Mouse (Mus musculus) myocyte (in vitro differentiated cells): ENCODE measurements around the gene Asl. TPM values are rescaled to one million over a fixed set of nuclear protein-coding genes. Genes with fewer than 3 reads are reported as not detected.

Experiments
- H3K27me3 ChIP-seq: one replicate; pipeline ENCODE4 v1.6.1; 2011; ENCODE audit not compliant: control insufficient read depth, insufficient read depth, insufficient read length
- H3K36me3 ChIP-seq: one replicate; pipeline ENCODE4 v1.6.1; 2011; ENCODE audit not compliant: control insufficient read depth, insufficient read depth
- H3K4me2 ChIP-seq: one replicate; pipeline ENCODE4 v1.6.1; 2011; ENCODE audit warnings: low read depth, control low read depth
- H3K4me3 ChIP-seq: one replicate; pipeline ENCODE4 v1.5.1; 2011; ENCODE audit warnings: mild to moderate bottlenecking, control low read depth, moderate library complexity
- H3K79me2 ChIP-seq: one replicate; pipeline ENCODE4 v1.6.1; 2011; ENCODE audit not compliant: control insufficient read depth, insufficient read depth
- H3ac ChIP-seq: one replicate; pipeline ENCODE4 v1.6.1; 2011; ENCODE audit not compliant: control insufficient read depth, insufficient read length
- CEBPB ChIP-seq: IDR thresholded peaks from 2 replicates; pipeline ENCODE4 v1.6.1; 2011; ENCODE audit warnings: mild to moderate bottlenecking, moderate library complexity; ENCODE audit not compliant: poor library complexity, insufficient read depth, severe bottlenecking
- E2F4 ChIP-seq: IDR thresholded peaks from one replicate; pipeline ENCODE4 v1.6.1; 2011; ENCODE audit warnings: mild to moderate bottlenecking, control low read depth, moderate library complexity; ENCODE audit not compliant: insufficient read depth
- MAX ChIP-seq: IDR thresholded peaks from one replicate; pipeline ENCODE4 v1.6.1; 2011; ENCODE audit warnings: low read depth, mild to moderate bottlenecking, control low read depth
- MYOD1 ChIP-seq, 3 experiments: IDR thresholded peaks; one replicate each; pipeline ENCODE4 v1.6.1; 2011; ENCODE audit warnings: control low read depth in 2 of 3, low read depth in 2 of 3, mild to moderate bottlenecking in 2 of 3, moderate library complexity in 1 of 3; ENCODE audit not compliant: insufficient read length in 2 of 3, control insufficient read depth in 1 of 3
- MYOG ChIP-seq, 3 experiments: IDR thresholded peaks; one replicate each; pipeline ENCODE4 v1.6.1; 2011; ENCODE audit warnings: control low read depth in 2 of 3, low read depth in 2 of 3, mild to moderate bottlenecking in 2 of 3; ENCODE audit not compliant: insufficient read length in 2 of 3, control insufficient read depth in 1 of 3, insufficient read depth in 1 of 3
- POLR2A ChIP-seq: IDR thresholded peaks from one replicate; pipeline ENCODE4 v1.6.1; 2011; ENCODE audit warnings: low read depth, mild to moderate bottlenecking, control low read depth, moderate library complexity; ENCODE audit not compliant: insufficient read length
- POLR2AphosphoS2 ChIP-seq: IDR thresholded peaks from one replicate; pipeline ENCODE4 v1.6.1; 2011; ENCODE audit warnings: low read depth, control low read depth; ENCODE audit not compliant: insufficient read length
- REST ChIP-seq: IDR thresholded peaks from one replicate; pipeline ENCODE4 v1.6.1; 2011; ENCODE audit warnings: mild to moderate bottlenecking, control low read depth, moderate library complexity; ENCODE audit not compliant: insufficient read depth, insufficient read length
- SRF ChIP-seq: IDR thresholded peaks from one replicate; pipeline ENCODE4 v1.6.1; 2011; ENCODE audit warnings: low read depth; ENCODE audit not compliant: control insufficient read depth, insufficient read length
- TCF12 ChIP-seq: IDR thresholded peaks from one replicate; pipeline ENCODE4 v1.6.1; 2011; ENCODE audit warnings: mild to moderate bottlenecking, control low read depth; ENCODE audit not compliant: poor library complexity, insufficient read depth, severe bottlenecking
- TCF3 ChIP-seq: IDR thresholded peaks from one replicate; pipeline ENCODE4 v1.6.1; 2011; ENCODE audit warnings: low read depth, control low read depth; ENCODE audit not compliant: insufficient read length
- USF1 ChIP-seq: IDR thresholded peaks from one replicate; pipeline ENCODE4 v1.6.1; 2011; ENCODE audit warnings: low read depth, mild to moderate bottlenecking, control low read depth, moderate library complexity
- polyA plus RNA-seq: library from polyadenylated mRNA; unstranded; fragments of >200 nt; fragmentation: generic; extraction: Trizol; gene quantifications from one replicate; pipeline ENCODE4 v1.2.1, GENCODE M21; 2012; ENCODE audit warnings: missing spikeins

Asl gene
- polyA plus RNA-seq, 1 experiment = 45.8 TPM

GRCm38 (mm10) chr5:129993374-129993773, 35.7 kb downstream of the Asl start:
- Histone ChIP-seq H3ac (no peak overlapping the region), H3K4me2 (no peak overlapping the region), H3K36me3 (peaks cover 10% of the 10 kb centered on the region), H3K27me3 (no peaks in the 10 kb centered on the region), H3K79me2 (no peaks in the 10 kb centered on the region), H3K4me3 (no peak overlapping the region)
- TF ChIP-seq REST (no peak), MAX (no peak), MYOG (IDR thresholded peaks at IDR 0.05; ENCODE audit: control insufficient read depth in 1 of 3, insufficient read depth in 1 of 3, insufficient read length in 2 of 3, low read depth in 2 of 3) (no peak), SRF (no peak), POLR2A (no peak), POLR2AphosphoS2 (no peak), MYOD1 (IDR thresholded peaks at IDR 0.05; ENCODE audit: control insufficient read depth in 1 of 3, insufficient read length in 2 of 3, low read depth in 2 of 3) (no peak), CEBPB (no peak), TCF12 (no peak), TCF3 (no peak), E2F4 (no peak), USF1 (no peak)

GRCm38 (mm10) chr5:129991898-129992297, 37.1 kb downstream of the Asl start:
- Histone ChIP-seq H3K4me2 (no peak overlapping the region), H3K36me3 (peaks cover 16% of the 10 kb centered on the region), H3K27me3 (no peaks in the 10 kb centered on the region), H3K79me2 (no peaks in the 10 kb centered on the region), H3ac (no peak overlapping the region), H3K4me3 (no peak overlapping the region)
- no peak for TF ChIP-seq POLR2AphosphoS2

GRCm38 (mm10) chr5:129989376-129989775, 39.7 kb downstream of the Asl start:
- H3K4me2 ChIP-seq = no peak overlapping the region
- no peaks in the 10 kb centered on the region for H3K27me3 ChIP-seq
- H3ac ChIP-seq = no peak overlapping the region
- TF ChIP-seq E2F4 = no peak
- TF ChIP-seq TCF12 = no peak
- TF ChIP-seq USF1 = no peak
- TF ChIP-seq POLR2AphosphoS2 = no peak
- TF ChIP-seq MYOG (IDR thresholded peaks at IDR 0.05; ENCODE audit: control insufficient read depth in 1 of 3, insufficient read depth in 1 of 3, insufficient read length in 2 of 3, low read depth in 2 of 3) = no peak
- TF ChIP-seq MAX = no peak
- TF ChIP-seq REST = no peak
- no peak for TF ChIP-seq SRF
- no peak for TF ChIP-seq TCF3
- TF ChIP-seq POLR2A = no peak
- TF ChIP-seq MYOD1 (IDR thresholded peaks at IDR 0.05; ENCODE audit: control insufficient read depth in 1 of 3, insufficient read length in 2 of 3, low read depth in 2 of 3) = no peak
- no peak for TF ChIP-seq CEBPB
- no peaks in the 10 kb centered on the region for H3K79me2 ChIP-seq
- peaks cover 16% of the 10 kb centered on the region for H3K36me3 ChIP-seq
- no peak overlapping the region for H3K4me3 ChIP-seq

- Histone ChIP-seq H3K4me3 (no peak overlapping the region), H3K79me2 (peaks cover 6% of the 10 kb centered on the region)
Measured at GRCm38 (mm10) chr5:129980216-129980615, 48.8 kb downstream of the Asl start.

GRCm38 (mm10) chr5:129978608-129979007, 50.4 kb downstream of the Asl start:
- H3K4me3 ChIP-seq = no peak overlapping the region
- no peaks in the 10 kb centered on the region for H3K27me3 ChIP-seq
- peaks cover 9% of the 10 kb centered on the region for H3K36me3 ChIP-seq
- H3K79me2 ChIP-seq = peaks cover 6% of the 10 kb centered on the region
- no peak overlapping the region for H3ac ChIP-seq
- no peak overlapping the region for H3K4me2 ChIP-seq
- no peak for TF ChIP-seq POLR2A
- no peak for TF ChIP-seq MYOD1 (IDR thresholded peaks at IDR 0.05; ENCODE audit: control insufficient read depth in 1 of 3, insufficient read length in 2 of 3, low read depth in 2 of 3)
- no peak for TF ChIP-seq TCF3
- TF ChIP-seq USF1 = no peak
- TF ChIP-seq CEBPB = no peak
- TF ChIP-seq E2F4 = no peak
- TF ChIP-seq SRF = no peak
- TF ChIP-seq MYOG (IDR thresholded peaks at IDR 0.05; ENCODE audit: control insufficient read depth in 1 of 3, insufficient read depth in 1 of 3, insufficient read length in 2 of 3, low read depth in 2 of 3) = no peak
- TF ChIP-seq POLR2AphosphoS2 = no peak

More at GRCm38 (mm10) chr5:129980216-129980615, 48.8 kb downstream of the Asl start:
- Histone ChIP-seq H3ac (no peak overlapping the region), H3K36me3 (peaks cover 13% of the 10 kb centered on the region), H3K27me3 (no peaks in the 10 kb centered on the region), H3K4me2 (no peak overlapping the region)
- TF ChIP-seq MYOD1 (IDR thresholded peaks at IDR 0.05; ENCODE audit: control insufficient read depth in 1 of 3, insufficient read length in 2 of 3, low read depth in 2 of 3) = no peak
- TF ChIP-seq USF1 = no peak
- no peak for TF ChIP-seq REST
- no peak for TF ChIP-seq MAX
- no peak for TF ChIP-seq POLR2AphosphoS2
- no peak for TF ChIP-seq SRF
- no peak for TF ChIP-seq MYOG (IDR thresholded peaks at IDR 0.05; ENCODE audit: control insufficient read depth in 1 of 3, insufficient read depth in 1 of 3, insufficient read length in 2 of 3, low read depth in 2 of 3)
- TF ChIP-seq E2F4 = no peak
- no peak for TF ChIP-seq CEBPB
- no peak for TF ChIP-seq TCF12
- no peak for TF ChIP-seq POLR2A
- no peak for TF ChIP-seq TCF3
